Mouse (Mus musculus) layer of hippocampus, postnatal 14 days (tissue): ENCODE results near the gene Ankrd39. TPM values are rescaled to one million over a fixed set of nuclear protein-coding genes. Genes with fewer than 3 reads are reported as not detected.

ENCODE experiments used
- DNase-seq, 2 experiments: peaks; one replicate each; pipeline ENCODE4 v3.0.0; 2021 to 2022; ENCODE audit warnings: low spot score in 2 of 2, mixed read lengths in 1 of 2
- total RNA-seq, 2 experiments: library from RNA; stranded (reverse); gene quantifications; 2 replicates each; pipeline ENCODE4 v1.2.3; 2021

Ankrd39 gene
- total RNA-seq, 2 experiments from 2014 or later, result 12.2 to 14.2 TPM

- DNase-seq, result no peak
These were observed 15.8 kb downstream of the Ankrd39 start for GRCm38 (mm10) chr1:36531461-36531860.

GRCm38 (mm10) chr1:36530962-36531361 is 16.3 kb downstream of the Ankrd39 start:
- DNase-seq, result no peak

GRCm38 (mm10) chr1:36530485-36530884 is 16.8 kb downstream of the Ankrd39 start:
- no peak for DNase-seq

DNA sequence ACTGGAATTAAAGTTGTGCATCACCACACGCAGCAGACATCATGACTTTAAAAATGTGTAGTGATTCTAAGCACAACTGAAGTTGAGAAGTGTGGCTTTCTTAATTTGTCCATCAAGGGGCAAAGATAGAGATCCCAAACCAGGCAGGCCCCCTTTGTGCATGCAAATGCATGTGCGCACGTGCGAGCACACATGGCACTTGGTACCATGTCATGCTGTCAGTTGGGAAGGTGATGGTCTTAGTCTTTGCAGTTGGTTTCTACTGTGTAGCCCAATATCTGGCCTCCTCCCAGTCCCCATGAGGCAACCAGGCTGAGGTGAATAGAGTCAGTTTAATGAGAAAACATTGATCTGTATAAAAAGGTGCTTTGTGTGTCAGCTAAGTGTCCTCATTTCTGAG is 17.4 kb downstream of the Ankrd39 start:
- no peak for DNase-seq

- no peak for DNase-seq
These were observed 18.0 kb downstream of the Ankrd39 start for GRCm38 (mm10) chr1:36529274-36529673.

DNA sequence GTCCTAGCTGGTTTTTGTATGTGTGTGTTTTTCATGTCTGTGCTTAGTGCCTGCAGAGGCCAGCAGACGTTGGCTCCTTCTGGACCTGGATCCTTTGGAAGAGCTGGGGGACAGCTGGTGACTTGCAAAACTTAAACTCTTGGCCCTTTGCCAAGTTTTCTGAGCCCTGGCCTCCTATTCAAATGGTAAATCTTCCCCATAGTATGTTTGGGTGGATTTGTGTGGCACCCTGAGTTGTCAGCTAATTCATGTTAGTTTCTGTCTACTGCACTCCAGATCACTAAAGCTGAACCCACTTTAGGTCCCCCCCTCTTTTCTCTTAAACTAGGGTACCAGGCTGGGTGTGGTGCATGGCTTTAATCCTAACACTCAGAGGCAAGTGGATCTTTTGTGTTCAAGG is 18.9 kb downstream of the Ankrd39 start:
- DNase-seq, result no peak

GRCm38 (mm10) chr1:36526903-36527302 is 20.3 kb downstream of the Ankrd39 start:
- no peak for DNase-seq

DNA sequence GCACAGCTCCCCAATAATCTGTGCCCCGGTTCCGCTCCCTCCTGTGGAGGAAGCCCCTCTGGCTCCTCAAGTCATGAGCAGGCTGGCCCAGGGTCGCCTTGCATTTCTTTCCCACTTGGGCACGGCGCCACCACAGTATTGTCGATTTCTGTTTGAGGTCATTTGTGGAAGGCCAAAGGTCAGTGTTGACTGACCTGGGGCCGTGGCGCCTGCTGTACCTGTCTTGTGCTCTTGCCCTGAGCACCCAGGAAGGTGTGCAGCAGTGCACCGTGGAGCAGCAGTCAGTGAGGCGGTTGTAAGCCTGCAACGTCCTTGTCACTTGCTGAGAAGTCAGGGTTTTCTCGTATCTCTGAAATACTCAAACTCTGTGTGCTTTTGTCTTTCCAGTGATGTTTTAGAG is 21.5 kb downstream of the Ankrd39 start:
- no peak for DNase-seq

GRCm38 (mm10) chr1:36524058-36524457 is 23.2 kb downstream of the Ankrd39 start:
- DNase-seq, result no peak

GRCm38 (mm10) chr1:36523332-36524013 is 23.8 kb downstream of the Ankrd39 start:
- no peak for DNase-seq

DNA sequence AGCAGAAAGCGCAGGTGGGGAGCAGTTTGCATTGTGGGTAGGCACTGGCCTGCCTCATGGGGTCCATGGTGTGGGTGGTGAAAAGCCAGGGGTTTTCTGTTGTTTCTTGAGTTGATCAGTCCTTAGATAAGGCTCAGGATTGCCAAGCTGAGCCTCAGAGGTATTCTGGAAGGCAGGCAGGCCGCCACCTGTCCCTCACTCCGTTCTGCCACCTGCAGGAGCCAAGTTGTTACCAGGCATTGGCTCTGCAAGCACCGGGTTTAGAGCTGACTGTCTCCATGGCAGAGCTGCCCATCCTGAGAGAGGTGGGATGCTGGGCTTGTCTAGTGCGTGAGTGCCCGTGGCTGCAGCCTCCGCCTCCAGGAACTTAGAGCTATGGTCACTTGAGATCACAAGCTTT is 25.0 kb downstream of the Ankrd39 start:
- no peak for DNase-seq

DNA sequence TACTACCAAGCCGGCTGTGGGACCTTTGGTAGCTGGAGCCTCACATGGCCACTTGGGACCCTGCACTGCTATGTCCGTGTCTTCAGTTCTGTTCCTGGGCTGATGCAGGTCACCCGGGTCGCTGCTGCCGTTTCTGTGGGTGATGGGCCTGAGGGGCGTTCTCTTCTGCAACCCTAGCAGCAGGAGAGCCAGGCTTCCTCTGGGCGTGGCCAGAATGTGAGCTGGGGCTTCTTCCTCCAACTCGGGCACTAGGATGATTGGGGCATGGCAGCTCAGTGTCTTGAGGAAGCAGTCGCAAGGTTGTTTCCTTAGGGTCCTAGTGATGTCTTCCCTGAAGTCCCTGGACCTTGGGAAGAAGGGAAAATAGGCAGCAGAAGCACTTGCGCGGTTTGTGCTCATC is 27.6 kb downstream of the Ankrd39 start:
- no peak for DNase-seq

GRCm38 (mm10) chr1:36518259-36518658 is 29.0 kb downstream of the Ankrd39 start:
- DNase-seq, result no peak

GRCm38 (mm10) chr1:36513718-36514117 is 33.5 kb downstream of the Ankrd39 start:
- DNase-seq, result peak in 1 of 2 experiments; percentile 49

DNA sequence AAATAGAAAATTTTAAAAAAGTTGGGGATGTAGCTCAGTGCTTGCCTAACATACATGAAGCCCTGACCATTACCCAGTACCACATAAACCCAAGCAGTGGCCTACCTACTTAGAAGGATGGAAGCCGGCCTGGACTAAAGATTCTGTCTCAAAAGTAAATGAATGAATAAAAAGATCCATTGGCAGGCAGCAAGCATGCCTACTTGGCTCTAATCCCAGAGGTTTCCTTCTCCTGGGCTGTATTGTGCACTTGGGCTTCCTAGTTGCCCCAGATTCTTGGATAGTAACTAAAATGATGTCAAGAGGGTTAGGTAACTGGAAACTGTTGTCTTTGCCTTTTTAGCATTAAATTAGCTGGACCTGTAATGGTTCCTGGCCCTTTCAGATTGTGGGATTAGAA is 33.9 kb downstream of the Ankrd39 start:
- peak in 1 of 2 experiments; percentile 70 for DNase-seq

DNA sequence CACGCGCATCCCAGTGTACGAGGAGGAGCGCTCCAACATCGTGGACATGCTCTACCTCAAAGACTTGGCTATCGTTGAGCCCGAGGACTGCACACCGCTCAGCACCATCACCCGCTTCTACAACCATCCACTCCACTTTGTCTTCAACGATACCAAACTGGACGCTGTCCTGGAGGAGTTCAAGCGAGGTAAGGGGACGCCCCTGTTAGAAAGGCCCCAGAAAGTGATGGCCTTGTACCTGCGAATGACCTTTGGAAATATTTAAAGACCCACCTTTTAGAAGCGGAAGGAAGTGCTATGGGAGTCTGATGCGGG is 34.3 kb downstream of the Ankrd39 start:
- DNase-seq, result no peak

GRCm38 (mm10) chr1:36512089-36512965 is 34.9 kb downstream of the Ankrd39 start:
- DNase-seq, result peak; percentile 55 to 60

GRCm38 (mm10) chr1:36511289-36512021 is 35.8 kb downstream of the Ankrd39 start, which contains the start of gene Cnnm3:
Gene Cnnm3 (plus strand): TSS chr1:36511867.
- peak; percentile 99 for DNase-seq

DNA sequence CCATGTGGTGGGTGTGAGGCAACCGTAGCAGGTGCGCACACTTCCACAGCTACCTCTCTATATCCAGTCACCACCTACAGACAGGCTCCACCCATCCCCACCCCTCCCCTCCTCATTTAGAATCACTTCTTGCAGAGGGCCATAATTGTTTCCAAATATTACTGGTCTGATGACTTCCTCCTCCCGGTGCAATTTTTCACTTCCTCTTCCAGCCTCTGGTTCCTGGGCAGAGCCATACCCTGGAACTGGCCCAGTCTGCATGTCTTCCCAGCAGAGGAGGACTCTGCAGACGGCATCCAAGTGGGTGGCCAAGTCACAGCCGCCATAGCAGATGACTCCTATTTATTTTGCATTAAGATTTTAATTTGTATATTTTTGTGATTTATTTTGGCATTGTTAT is 39.0 kb downstream of the Ankrd39 start:
- DNase-seq, result no peak

DNA sequence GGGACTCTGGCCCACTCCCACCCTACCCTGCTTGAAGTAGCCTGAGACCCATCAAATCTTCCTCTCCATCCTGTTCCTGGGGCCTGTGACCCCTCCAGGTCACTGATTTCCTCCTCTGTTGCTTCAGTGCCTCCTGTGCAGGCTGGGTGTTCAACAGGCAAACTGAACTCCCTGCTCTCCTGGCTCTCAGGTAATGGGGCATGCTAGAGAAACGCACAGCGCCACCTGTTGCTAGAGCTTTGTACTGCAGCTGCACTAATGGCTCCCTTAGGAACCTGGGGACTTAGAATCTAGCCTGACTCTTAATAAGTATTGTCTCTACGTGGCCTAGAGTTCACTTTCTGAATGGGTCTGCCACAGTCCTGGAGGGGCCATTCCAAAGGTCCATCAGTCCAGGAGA is 46.0 kb downstream of the Ankrd39 start:
- peak; percentile 58 to 71 for DNase-seq

- no peak for DNase-seq
These were observed 49.9 kb downstream of the Ankrd39 start for GRCm38 (mm10) chr1:36497312-36497711.

- no peak for DNase-seq
These were observed 50.5 kb downstream of the Ankrd39 start for GRCm38 (mm10) chr1:36496719-36497118.
